In the genomic region with DNA sequence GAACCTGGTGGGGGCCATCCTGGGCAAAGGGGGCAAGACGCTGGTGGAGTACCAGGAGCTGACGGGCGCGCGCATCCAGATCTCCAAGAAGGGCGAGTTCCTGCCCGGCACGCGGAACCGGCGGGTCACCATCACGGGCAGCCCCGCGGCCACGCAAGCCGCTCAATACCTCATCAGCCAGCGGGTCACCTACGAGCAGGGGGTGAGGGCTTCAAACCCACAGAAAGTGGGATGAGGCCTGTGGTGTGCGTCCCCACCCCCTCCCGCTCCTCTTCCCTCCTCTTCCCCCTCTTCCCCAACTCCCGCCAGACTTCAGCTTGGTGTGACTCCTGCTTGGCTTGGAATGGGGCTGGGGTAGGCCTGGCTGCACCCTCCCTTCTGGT, we compare ENCODE assay signal across 8 mouse cellular contexts. TPM values are rescaled to one million over a fixed set of nuclear protein-coding genes. Genes with fewer than 3 reads are reported as not detected.
DNase-seq lines count a peak whose midpoint lies in the region; ATAC-seq and TF ChIP-seq lines count a peak whose summit lies in the region.

No protein-coding gene starts in this region.

- H3K4me2 ChIP-seq in hindbrain, embryonic 13.5 days, result peak overlapping the region; percentile 59
- peak overlapping the region; percentile 44 for H3K4me2 ChIP-seq in midbrain, embryonic 15.5 days

- no peak for DNase-seq in liver, adult 2 months (ENCODE audit: extremely low read depth, low read depth, low spot score)
- DNase-seq in liver, result no peak
- DNase-seq in embryonic facial prominence, embryonic 10.5 days (ENCODE audit: low spot score), result no peak
- no peak for DNase-seq in right cerebral cortex, adult 18-20 months
- DNase-seq in kidney, adult 11 months, result no peak
- no peak for DNase-seq in adrenal gland, postnatal 14 days

- H3K79me2 ChIP-seq in liver, adult 2 months (ENCODE audit: control insufficient read depth, insufficient read depth, low read length), result no peaks in the 10 kb centered on the region

- H3K36me3 ChIP-seq in liver, adult 2 months (ENCODE audit: control insufficient read depth, insufficient read depth, low read length), result no peaks in the 10 kb centered on the region
- no peaks in the 10 kb centered on the region; the same call in 1 of the 2 replicates for H3K36me3 ChIP-seq in embryonic facial prominence, embryonic 10.5 days (replicated peaks)
- peaks cover 39% of the 10 kb centered on the region for H3K36me3 ChIP-seq in hindbrain, embryonic 13.5 days
- no peaks in the 10 kb centered on the region; the same call in 1 of the 2 replicates for H3K36me3 ChIP-seq in midbrain, embryonic 15.5 days (replicated peaks)

- peaks cover 12% of the 10 kb centered on the region; the same call in 1 of the 2 replicates for H3K27me3 ChIP-seq in liver, adult 2 months (ENCODE audit: control insufficient read depth, insufficient read depth, low read length)
- peaks cover 85% of the 10 kb centered on the region for H3K27me3 ChIP-seq in embryonic facial prominence, embryonic 10.5 days (replicated peaks; ENCODE audit: low read depth, poor library complexity, severe bottlenecking)
- no peaks in the 10 kb centered on the region for H3K27me3 ChIP-seq in hindbrain, embryonic 13.5 days
- no peaks in the 10 kb centered on the region for H3K27me3 ChIP-seq in midbrain, embryonic 15.5 days (replicated peaks)

- TF ChIP-seq POLR2A in liver, adult 2 months (IDR thresholded peaks at IDR 0.05; ENCODE audit: extremely low read depth, insufficient read depth, low read length), result no peak

- no peak for TF ChIP-seq CTCF in liver, adult 2 months (IDR thresholded peaks at IDR 0.05; ENCODE audit: low read depth, low read length)

- H3K9me3 ChIP-seq in embryonic facial prominence, embryonic 10.5 days, result no peaks in the 10 kb centered on the region
- no peaks in the 10 kb centered on the region for H3K9me3 ChIP-seq in hindbrain, embryonic 13.5 days
- no peaks in the 10 kb centered on the region for H3K9me3 ChIP-seq in midbrain, embryonic 15.5 days

- H3K4me3 ChIP-seq in liver, adult 2 months (ENCODE audit: insufficient read depth, low read depth, low read length), result peak overlapping the region; percentile 68
- peak overlapping the region; percentile 69 for H3K4me3 ChIP-seq in embryonic facial prominence, embryonic 10.5 days
- H3K4me3 ChIP-seq in hindbrain, embryonic 13.5 days, result peak overlapping the region; percentile 39
- H3K4me3 ChIP-seq in midbrain, embryonic 15.5 days, result peak overlapping the region; percentile 27

- peak overlapping the region; percentile 82 for H3K9ac ChIP-seq in liver, adult 2 months (ENCODE audit: low read depth, low read length)
- peak overlapping the region; percentile 72 for H3K9ac ChIP-seq in hindbrain, embryonic 13.5 days
- 0 out of 2 replicates have a peak overlapping the region, but pooled peaks have one; percentile 6 for H3K9ac ChIP-seq in midbrain, embryonic 15.5 days

- H3K4me1 ChIP-seq in liver, adult 2 months (ENCODE audit: control insufficient read depth, insufficient read depth, low read length), result peaks cover 4% of the 10 kb centered on the region; the same call in 1 of the 2 replicates
- H3K4me1 ChIP-seq in embryonic facial prominence, embryonic 10.5 days, result peaks cover 42% of the 10 kb centered on the region
- H3K4me1 ChIP-seq in hindbrain, embryonic 13.5 days (replicated peaks), result peaks cover 66% of the 10 kb centered on the region
- H3K4me1 ChIP-seq in midbrain, embryonic 15.5 days, result peaks cover 54% of the 10 kb centered on the region

- no peak overlapping the region for H3K27ac ChIP-seq in liver, adult 2 months (replicated peaks; ENCODE audit: insufficient read depth, low read depth, low read length)
- peak overlapping the region; percentile 66; the same call in 1 of the 2 replicates for H3K27ac ChIP-seq in embryonic facial prominence, embryonic 10.5 days (replicated peaks)
- H3K27ac ChIP-seq in hindbrain, embryonic 13.5 days, result peak overlapping the region; percentile 84
- H3K27ac ChIP-seq in midbrain, embryonic 15.5 days, result peak overlapping the region; percentile 62; the same call in 1 of the 2 replicates

- ATAC-seq in hindbrain, embryonic 13.5 days (ENCODE audit: low FRiP score), result no peak
- ATAC-seq in midbrain, embryonic 15.5 days (replicated peaks), result 0 out of 2 replicates have a peak, but pooled peaks have one; percentile 1

- WGBS in liver, adult 2 months, result 5% methylated on average over 21 of the region's 21 CpGs
- WGBS in embryonic facial prominence, embryonic 10.5 days, result under 1% methylated on average over 21 of the region's 21 CpGs
- WGBS in hindbrain, embryonic 13.5 days, result 6% methylated on average over 15 of the region's 21 CpGs
- 9% methylated on average over 21 of the region's 21 CpGs for WGBS in midbrain, embryonic 15.5 days

RNA-seq across cellular contexts. Expression of a gene that starts 28.8 kb away (rescaled TPM):
- not detected in 2 replicates for total RNA-seq in liver, adult 2 months (2014; rRNA removed)
- not detected in 2 replicates for polyA plus RNA-seq in liver, adult 2 months (2012; rRNA removed)
- polyA plus RNA-seq in embryonic facial prominence, embryonic 10.5 days (2016; fragmentation: Nextera tagmentation; extraction: Ambion mirVana), result not detected in 2 replicates
- polyA plus RNA-seq in hindbrain, embryonic 13.5 days (2015; fragmentation: Nextera tagmentation; extraction: Ambion mirVana), result 0.75 and 1.1 TPM in 2 replicates
- polyA plus RNA-seq in midbrain, embryonic 15.5 days (2015; fragmentation: Nextera tagmentation; extraction: Ambion mirVana), result 0.80 and 1.0 TPM in 2 replicates
- not detected in 2 replicates for total RNA-seq in adrenal gland, postnatal 14 days (2021)

RNA-seq across cellular contexts. Expression of a gene that starts 32.7 kb away (rescaled TPM):
- 0.54 and 0.65 TPM in 2 replicates for total RNA-seq in liver, adult 2 months (2014; rRNA removed)
- polyA plus RNA-seq in liver, adult 2 months (2012; rRNA removed), result 2.7 and 3.1 TPM in 2 replicates
- 4.0 and 4.1 TPM in 2 replicates for polyA plus RNA-seq in embryonic facial prominence, embryonic 10.5 days (2016; fragmentation: Nextera tagmentation; extraction: Ambion mirVana)
- polyA plus RNA-seq in hindbrain, embryonic 13.5 days (2015; fragmentation: Nextera tagmentation; extraction: Ambion mirVana), result 4.8 and 5.2 TPM in 2 replicates
- polyA plus RNA-seq in midbrain, embryonic 15.5 days (2015; fragmentation: Nextera tagmentation; extraction: Ambion mirVana), result 5.8 and 6.2 TPM in 2 replicates
- 7.1 and 8.2 TPM in 2 replicates for total RNA-seq in adrenal gland, postnatal 14 days (2021)

RNA-seq across cellular contexts. Expression of a gene that starts 32.7 kb away (rescaled TPM):
- 0.09 and 0.27 TPM in 2 replicates for total RNA-seq in liver, adult 2 months (2014; rRNA removed)
- 0.16 and 0.24 TPM in 2 replicates for polyA plus RNA-seq in liver, adult 2 months (2012; rRNA removed)
- 0.98 and 1.5 TPM in 2 replicates for polyA plus RNA-seq in embryonic facial prominence, embryonic 10.5 days (2016; fragmentation: Nextera tagmentation; extraction: Ambion mirVana)
- 14.9 and 15.8 TPM in 2 replicates for polyA plus RNA-seq in hindbrain, embryonic 13.5 days (2015; fragmentation: Nextera tagmentation; extraction: Ambion mirVana)
- 15.2 and 15.9 TPM in 2 replicates for polyA plus RNA-seq in midbrain, embryonic 15.5 days (2015; fragmentation: Nextera tagmentation; extraction: Ambion mirVana)
- 7.2 and 8.0 TPM in 2 replicates for total RNA-seq in adrenal gland, postnatal 14 days (2021)

RNA-seq across cellular contexts. Expression of a gene that starts 45.5 kb away (rescaled TPM):
- total RNA-seq in liver, adult 2 months (2014; rRNA removed), result 4.5 and 7.3 TPM in 2 replicates
- polyA plus RNA-seq in liver, adult 2 months (2012; rRNA removed), result 13.2 and 14.6 TPM in 2 replicates
- polyA plus RNA-seq in embryonic facial prominence, embryonic 10.5 days (2016; fragmentation: Nextera tagmentation; extraction: Ambion mirVana), result 25.0 and 25.7 TPM in 2 replicates
- 23.4 and 24.6 TPM in 2 replicates for polyA plus RNA-seq in hindbrain, embryonic 13.5 days (2015; fragmentation: Nextera tagmentation; extraction: Ambion mirVana)
- 33.4 and 40.2 TPM in 2 replicates for polyA plus RNA-seq in midbrain, embryonic 15.5 days (2015; fragmentation: Nextera tagmentation; extraction: Ambion mirVana)
- 35.9 and 38.6 TPM in 2 replicates for total RNA-seq in adrenal gland, postnatal 14 days (2021)

RNA-seq across cellular contexts. Expression of a gene that starts 48.2 kb away (rescaled TPM):
- total RNA-seq in liver, adult 2 months (2014; rRNA removed), result 5.6 and 7.7 TPM in 2 replicates
- 9.7 and 12.0 TPM in 2 replicates for polyA plus RNA-seq in liver, adult 2 months (2012; rRNA removed)
- polyA plus RNA-seq in embryonic facial prominence, embryonic 10.5 days (2016; fragmentation: Nextera tagmentation; extraction: Ambion mirVana), result 30.9 and 34.8 TPM in 2 replicates
- polyA plus RNA-seq in hindbrain, embryonic 13.5 days (2015; fragmentation: Nextera tagmentation; extraction: Ambion mirVana), result 23.5 and 23.6 TPM in 2 replicates
- polyA plus RNA-seq in midbrain, embryonic 15.5 days (2015; fragmentation: Nextera tagmentation; extraction: Ambion mirVana), result 24.6 and 25.8 TPM in 2 replicates
- total RNA-seq in adrenal gland, postnatal 14 days (2021), result 12.2 and 12.9 TPM in 2 replicates

Comparison
In these comparisons a context has a peak if more than half of its experiments do, and no peak if none do; other contexts are left out.
1. H3K9ac ChIP-seq: peak in every context shown above with its lines; median percentile 82 in liver, adult 2 months; 72 in hindbrain, embryonic 13.5 days; 6 in midbrain, embryonic 15.5 days.